9 mouse cellular contexts compared by ENCODE assay signal in genomic region chr4:41737602-41738255, GRCm38 (mm10). TPM values are rescaled to one million over a fixed set of nuclear protein-coding genes. Genes with fewer than 3 reads are reported as not detected.
DNase-seq lines count a peak whose midpoint lies in the region; ATAC-seq and TF ChIP-seq lines count a peak whose summit lies in the region.
"Had no signal": no experiment of that assay in that cellular context is flagged by ENCODE, and none has a peak within 500 bp of the region (broad histone marks: within the 10 kb centered on the region; RNA-seq: fewer than 3 reads in every experiment).

No protein-coding gene starts in this region.

- no peak overlapping the region for H3K9ac ChIP-seq in liver, postnatal 0 days (replicated peaks)
- no peak overlapping the region for H3K9ac ChIP-seq in neural tube, embryonic 14.5 days (replicated peaks; ENCODE audit: low read depth, low read length)

- peaks cover 9% of the 10 kb centered on the region for H3K27me3 ChIP-seq in liver, postnatal 0 days (ENCODE audit: insufficient read depth, low read length)
- H3K27me3 ChIP-seq in neural tube, embryonic 14.5 days (ENCODE audit: control insufficient read depth, insufficient read depth, low read length), result 0 out of 2 replicates have a peak, but pooled peaks cover 3% of the 10 kb centered on the region

- peak; percentile 91 for TF ChIP-seq CTCF in cortical plate, adult 2 months (IDR thresholded peaks at IDR 0.05; ENCODE audit: extremely low read depth, insufficient read depth, low read length)
- TF ChIP-seq CTCF in liver, postnatal 0 days (IDR thresholded peaks at IDR 0.05; ENCODE audit: low read depth), result peak; percentile 78

- no peak; the same call in 1 of the 2 replicates for TF ChIP-seq POLR2A in cortical plate, adult 2 months (IDR thresholded peaks at IDR 0.05; ENCODE audit: extremely low read depth, insufficient read depth, low read length)

- 34% methylated on average over 8 of the region's 8 CpGs for WGBS in liver, postnatal 0 days (ENCODE audit: insufficient replicate concordance)
- WGBS in neural tube, embryonic 14.5 days, result 44% methylated on average over 8 of the region's 8 CpGs

- no peak overlapping the region for H3K4me3 ChIP-seq in cortical plate, adult 2 months (ENCODE audit: insufficient read depth, low read length)
- H3K4me3 ChIP-seq in liver, postnatal 0 days (ENCODE audit: low read depth, low read length), result no peak overlapping the region
- no peak overlapping the region for H3K4me3 ChIP-seq in neural tube, embryonic 14.5 days (ENCODE audit: low read depth, low read length)

- H3K4me2 ChIP-seq in liver, postnatal 0 days (ENCODE audit: low read depth, low read length), result no peak overlapping the region
- no peak overlapping the region for H3K4me2 ChIP-seq in neural tube, embryonic 14.5 days (ENCODE audit: low read depth, low read length)

- H3K36me3 ChIP-seq in liver, postnatal 0 days (replicated peaks; ENCODE audit: insufficient read depth, low read length), result peaks cover 5% of the 10 kb centered on the region
- H3K36me3 ChIP-seq in neural tube, embryonic 14.5 days (ENCODE audit: control insufficient read depth, insufficient read depth, low read length), result no peaks in the 10 kb centered on the region

- DNase-seq in CD4-positive, CD25-positive, alpha-beta regulatory T cell, adult 2 months (ENCODE audit: low read depth, low spot score), result peak; percentile 90
- DNase-seq in adipocyte (ENCODE audit: low spot score), result peak; percentile 87
- DNase-seq in gastrocnemius, postnatal 36 days, result peak; percentile 67 to 68
- DNase-seq in kidney, postnatal 14 days, result peak; percentile 84
- DNase-seq in liver, postnatal 0 days, result peak; percentile 75
- DNase-seq in thymus, postnatal 10 days (ENCODE audit: low spot score in 2 of 2), result peak; percentile 45 to 76

- no peak for ATAC-seq in liver, postnatal 0 days
- ATAC-seq in neural tube, embryonic 14.5 days (ENCODE audit: low read depth), result peak; percentile 52; the same call in 1 of the 2 replicates

- intact Hi-C loops in gastrocnemius, postnatal 36 days (cut with DNase I), result loop anchor here (1.0 kb wide), 1 partner anchor 20 kb away; no protein-coding TSS in a partner anchor

- peaks cover 1% of the 10 kb centered on the region; the same call in 1 of the 2 replicates for H3K4me1 ChIP-seq in cortical plate, adult 2 months (ENCODE audit: control insufficient read depth, insufficient read depth, low read length)
- H3K4me1 ChIP-seq in liver, postnatal 0 days (ENCODE audit: insufficient read depth), result peaks cover 22% of the 10 kb centered on the region
- H3K4me1 ChIP-seq in neural tube, embryonic 14.5 days (ENCODE audit: control insufficient read depth, insufficient read depth, low read length), result peaks cover 14% of the 10 kb centered on the region

- no peak for TF ChIP-seq EP300 in liver, postnatal 0 days (IDR thresholded peaks at IDR 0.05; ENCODE audit: low read depth)

- no peaks in the 10 kb centered on the region for H3K9me3 ChIP-seq in liver, postnatal 0 days (ENCODE audit: low read length)
- H3K9me3 ChIP-seq in neural tube, embryonic 14.5 days (ENCODE audit: control insufficient read depth, low read length), result no peaks in the 10 kb centered on the region

- no peak overlapping the region for H3K27ac ChIP-seq in cortical plate, adult 2 months (ENCODE audit: insufficient read depth, low read length)
- H3K27ac ChIP-seq in liver, postnatal 0 days (ENCODE audit: low read depth), result no peak overlapping the region
- no peak overlapping the region for H3K27ac ChIP-seq in neural tube, embryonic 14.5 days (ENCODE audit: low read depth, low read length)

RNA-seq across cellular contexts. Expression of gene Arid3c, which starts 6.8 kb away (rescaled TPM):
- 0.34 and 0.46 TPM in 2 replicates for polyA plus RNA-seq in cortical plate, adult 2 months (2012; rRNA removed)
- total RNA-seq in gastrocnemius, postnatal 36 days (2021), result not detected
- not detected in 2 replicates for polyA plus RNA-seq in liver, postnatal 0 days (2015; fragmentation: Nextera tagmentation; extraction: Ambion mirVana)
- 1.4 and 1.8 TPM in 2 replicates for polyA plus RNA-seq in neural tube, embryonic 14.5 days (2014; fragmentation: Nextera tagmentation; extraction: Ambion mirVana)
- total RNA-seq: gastrocnemius, postnatal 4 days had no signal

RNA-seq across cellular contexts. Expression of gene Dctn3, which starts 14.8 kb away (rescaled TPM):
- polyA plus RNA-seq in cortical plate, adult 2 months (2012; rRNA removed), result 205 TPM in 2 replicates
- total RNA-seq in gastrocnemius, postnatal 36 days (2021), result 10 to 100 TPM; 40.9 to 41.9 TPM
- 64.0 and 65.2 TPM in 2 replicates for polyA plus RNA-seq in liver, postnatal 0 days (2015; fragmentation: Nextera tagmentation; extraction: Ambion mirVana)
- 259 and 281 TPM in 2 replicates for polyA plus RNA-seq in neural tube, embryonic 14.5 days (2014; fragmentation: Nextera tagmentation; extraction: Ambion mirVana)

RNA-seq across cellular contexts. Expression of gene Galt, which starts 17.3 kb away (rescaled TPM):
- polyA plus RNA-seq in cortical plate, adult 2 months (2012; rRNA removed), result 269 and 276 TPM in 2 replicates
- 10 to 100 TPM; 27.5 to 36.7 TPM for total RNA-seq in gastrocnemius, postnatal 36 days (2021)
- 40.9 and 46.2 TPM in 2 replicates for polyA plus RNA-seq in liver, postnatal 0 days (2015; fragmentation: Nextera tagmentation; extraction: Ambion mirVana)
- 42.6 and 53.5 TPM in 2 replicates for polyA plus RNA-seq in neural tube, embryonic 14.5 days (2014; fragmentation: Nextera tagmentation; extraction: Ambion mirVana)

RNA-seq across cellular contexts. Expression of gene Sigmar1, which starts 18.2 kb away (rescaled TPM):
- polyA plus RNA-seq in cortical plate, adult 2 months (2012; rRNA removed), result 80.7 and 83.9 TPM in 2 replicates
- 1 to 10 TPM; 7.2 to 8.8 TPM for total RNA-seq in gastrocnemius, postnatal 36 days (2021)
- polyA plus RNA-seq in liver, postnatal 0 days (2015; fragmentation: Nextera tagmentation; extraction: Ambion mirVana), result 73.2 and 77.7 TPM in 2 replicates
- 77.6 and 89.3 TPM in 2 replicates for polyA plus RNA-seq in neural tube, embryonic 14.5 days (2014; fragmentation: Nextera tagmentation; extraction: Ambion mirVana)

RNA-seq across cellular contexts. Expression of gene Rpp25l, which starts 24.4 kb away (rescaled TPM):
- polyA plus RNA-seq in cortical plate, adult 2 months (2012; rRNA removed), result 31.6 and 37.4 TPM in 2 replicates
- total RNA-seq in gastrocnemius, postnatal 36 days (2021), result 10 to 100 TPM; 46.8 to 50.0 TPM
- polyA plus RNA-seq in liver, postnatal 0 days (2015; fragmentation: Nextera tagmentation; extraction: Ambion mirVana), result 30.9 and 31.7 TPM in 2 replicates
- 61.3 and 65.5 TPM in 2 replicates for polyA plus RNA-seq in neural tube, embryonic 14.5 days (2014; fragmentation: Nextera tagmentation; extraction: Ambion mirVana)
